Mouse (Mus musculus) midbrain, embryonic 15.5 days (tissue): ENCODE measurements around the gene Cwc22. TPM values are rescaled to one million over a fixed set of nuclear protein-coding genes. Genes with fewer than 3 reads are reported as not detected.

Experiments
- ATAC-seq: fragments of 200-750 bp; cut with Nextera tagmentation; replicated peaks from 2 replicates; pipeline ENCODE4 v1.8.0; 2017; ENCODE audit warnings: moderate TSS enrichment
- H3K27ac ChIP-seq: fragments of 300-500 bp; sonication (generic); 2 replicates; pipeline ENCODE4 v1.5.1; 2015; ENCODE audit warnings: mild to moderate bottlenecking, inconsistent platforms
- H3K27me3 ChIP-seq: fragments of 300-500 bp; sonication (generic); replicated peaks from 2 replicates; pipeline ENCODE4 v1.6.1; 2015; ENCODE audit warnings: inconsistent platforms
- H3K36me3 ChIP-seq: fragments of 300-500 bp; sonication (generic); replicated peaks from 2 replicates; pipeline ENCODE4 v1.6.1; 2015; ENCODE audit warnings: inconsistent platforms
- H3K4me1 ChIP-seq: fragments of 300-500 bp; sonication (generic); 2 replicates; pipeline ENCODE4 v1.6.1; 2015; ENCODE audit warnings: inconsistent platforms
- H3K4me2 ChIP-seq: fragments of 300-500 bp; sonication (generic); 2 replicates; pipeline ENCODE4 v1.6.1; 2015; ENCODE audit warnings: inconsistent platforms, mild to moderate bottlenecking, moderate library complexity
- H3K4me3 ChIP-seq: fragments of 300-500 bp; sonication (generic); 2 replicates; pipeline ENCODE4 v1.5.1; 2015; ENCODE audit warnings: mild to moderate bottlenecking, inconsistent platforms
- H3K9ac ChIP-seq: fragments of 300-500 bp; sonication (generic); 2 replicates; pipeline ENCODE4 v1.6.1; 2015; ENCODE audit warnings: mild to moderate bottlenecking, inconsistent platforms
- H3K9me3 ChIP-seq: fragments of 300-500 bp; sonication (generic); 2 replicates; pipeline ENCODE4 v1.6.1; 2016; ENCODE audit warnings: inconsistent platforms
- WGBS: fragments of 180-500 bp; shearing (Covaris S2); methylation state at CpG from one replicate; pipeline ENCODE4 v1.1.7; 2015; ENCODE audit warnings: mixed read lengths; 5-methylcytosine and 5-hydroxymethylcytosine counted together
- polyA plus RNA-seq: library from polyadenylated mRNA; unstranded; fragments of >200 nt; fragmentation: Nextera tagmentation; extraction: Ambion mirVana; gene quantifications from 2 replicates; pipeline ENCODE4 v1.2.1, GENCODE M21; 2015

Cwc22 gene
- polyA plus RNA-seq, 1 experiment from 2014 or later, result 22.9 TPM

DNA sequence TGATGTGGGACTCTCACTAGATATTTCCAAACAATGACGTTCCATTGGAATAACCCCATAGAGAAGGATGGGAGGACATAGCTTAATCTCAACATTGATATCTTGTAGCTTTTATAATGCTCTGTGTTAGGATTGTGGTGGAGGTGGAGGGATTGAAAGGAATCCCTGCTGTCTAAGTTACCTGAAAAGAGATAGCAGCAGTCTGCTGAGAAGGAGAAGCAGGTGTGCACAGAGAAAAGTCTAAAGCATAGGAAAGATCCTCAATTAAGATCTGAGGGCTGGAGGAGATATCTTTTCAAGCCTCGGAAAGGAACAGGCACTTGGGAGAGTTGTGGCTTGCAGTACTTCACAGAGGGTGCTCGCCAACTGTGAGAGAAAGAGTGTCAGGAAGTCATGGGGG, 32.1 kb upstream of the Cwc22 start:
- H3K36me3 ChIP-seq, result no peaks in the 10 kb centered on the region
- H3K27me3 ChIP-seq, result no peaks in the 10 kb centered on the region
- ATAC-seq, result no peak
- no peak overlapping the region for H3K9ac ChIP-seq
- WGBS, result 91% methylated on average over 3 of the region's 3 CpGs
- H3K4me3 ChIP-seq, result no peak overlapping the region
- H3K4me2 ChIP-seq, result no peak overlapping the region
- no peaks in the 10 kb centered on the region for H3K9me3 ChIP-seq
- H3K4me1 ChIP-seq, result no peaks in the 10 kb centered on the region
- no peak overlapping the region for H3K27ac ChIP-seq

DNA sequence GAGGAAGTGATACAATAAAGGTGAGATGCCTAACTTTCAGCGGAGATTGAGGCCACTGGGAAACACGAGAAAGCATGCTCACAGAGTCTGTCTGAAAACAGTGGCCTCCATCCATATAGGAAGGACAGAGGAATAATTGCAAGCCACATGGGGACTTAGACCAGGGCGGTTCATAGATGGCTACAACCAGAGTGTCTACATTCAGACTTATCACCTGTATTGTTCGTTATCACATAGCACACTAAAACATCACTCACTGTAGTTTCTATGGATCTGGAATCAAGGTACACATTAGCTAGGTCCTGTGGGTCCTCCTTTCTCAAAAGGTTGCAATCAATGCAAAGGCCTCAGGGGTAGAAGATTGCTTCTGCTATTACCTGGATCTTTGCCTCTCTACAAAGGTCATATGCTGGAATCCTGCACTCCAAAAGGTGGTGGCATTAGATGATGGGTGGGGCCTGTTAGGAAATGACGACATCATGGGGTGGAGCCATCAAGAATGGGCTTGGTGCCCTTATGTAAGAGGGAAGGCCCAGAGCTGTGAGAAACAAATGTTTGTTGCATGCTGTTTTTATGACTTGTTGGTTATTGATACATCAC, 30.2 kb upstream of the Cwc22 start:
- Histone ChIP-seq H3K27me3 (no peaks in the 10 kb centered on the region), H3K4me1 (no peaks in the 10 kb centered on the region), H3K9me3 (no peaks in the 10 kb centered on the region), H3K36me3 (no peaks in the 10 kb centered on the region), H3K4me2 (no peak overlapping the region), H3K9ac (no peak overlapping the region), H3K4me3 (no peak overlapping the region), H3K27ac (no peak overlapping the region)
- WGBS, result 85% methylated on average over 5 of the region's 5 CpGs
- ATAC-seq, result no peak

DNA sequence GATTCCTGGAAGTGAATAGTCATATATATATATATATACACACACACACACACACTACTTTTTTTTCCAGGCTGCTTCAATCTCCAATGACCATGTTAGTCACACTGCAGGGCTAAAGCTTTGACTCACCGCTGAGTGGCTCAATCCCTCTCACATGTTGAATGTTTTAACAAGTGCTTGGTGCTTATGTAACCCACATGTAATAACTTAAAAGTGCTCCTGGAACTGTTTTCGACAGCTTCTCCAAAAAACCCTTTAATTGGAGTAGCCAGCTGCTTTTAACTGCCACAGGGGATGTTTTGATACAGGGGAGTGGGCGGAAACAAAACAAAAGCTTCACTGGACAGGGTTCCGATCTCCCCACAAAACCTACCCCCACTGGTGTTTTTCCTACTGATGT, 29.4 kb upstream of the Cwc22 start:
- ATAC-seq, result no peak
- 72% methylated on average over 4 of the region's 4 CpGs for WGBS
- H3K36me3 ChIP-seq, result no peaks in the 10 kb centered on the region

GRCm38 (mm10) chr2:77974986-77975385, 28.8 kb upstream of the Cwc22 start:
- H3K4me2 ChIP-seq, result no peak overlapping the region
- H3K27ac ChIP-seq, result no peak overlapping the region
- no peak for ATAC-seq
- no peak overlapping the region for H3K9ac ChIP-seq
- no peaks in the 10 kb centered on the region for H3K4me1 ChIP-seq
- no peak overlapping the region for H3K4me3 ChIP-seq
- H3K27me3 ChIP-seq, result no peaks in the 10 kb centered on the region
- no peaks in the 10 kb centered on the region for H3K36me3 ChIP-seq
- 92% methylated on average over 1 of the region's 1 CpGs for WGBS
- no peaks in the 10 kb centered on the region for H3K9me3 ChIP-seq

More for the DNA sequence above, 29.4 kb upstream of the Cwc22 start:
- Histone ChIP-seq H3K4me1 (no peaks in the 10 kb centered on the region), H3K27me3 (no peaks in the 10 kb centered on the region), H3K9me3 (no peaks in the 10 kb centered on the region), H3K27ac (no peak overlapping the region), H3K9ac (no peak overlapping the region), H3K4me2 (no peak overlapping the region), H3K4me3 (no peak overlapping the region)

DNA sequence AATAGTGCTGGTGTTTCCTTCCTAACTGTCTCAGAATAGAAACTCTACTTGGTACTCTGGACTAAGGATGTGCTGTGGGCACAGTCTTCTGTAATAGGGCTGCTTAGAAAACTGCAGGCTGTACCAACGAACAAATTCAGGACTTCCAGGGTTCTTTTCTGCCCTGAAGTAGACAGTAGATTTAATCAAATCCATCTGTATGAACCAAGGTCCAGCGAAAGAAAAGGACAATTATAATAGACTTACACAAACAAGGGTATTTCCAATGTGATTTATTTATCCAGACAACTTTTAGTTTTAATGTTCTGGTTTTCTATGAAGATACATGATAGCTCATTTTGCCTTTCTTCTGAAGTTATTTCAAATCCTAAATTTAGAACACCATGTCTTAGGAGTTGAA, 28.2 kb upstream of the Cwc22 start:
- ATAC-seq, result no peak
- WGBS, result 76% methylated on average over 2 of the region's 2 CpGs
- H3K4me2 ChIP-seq, result no peak overlapping the region

DNA sequence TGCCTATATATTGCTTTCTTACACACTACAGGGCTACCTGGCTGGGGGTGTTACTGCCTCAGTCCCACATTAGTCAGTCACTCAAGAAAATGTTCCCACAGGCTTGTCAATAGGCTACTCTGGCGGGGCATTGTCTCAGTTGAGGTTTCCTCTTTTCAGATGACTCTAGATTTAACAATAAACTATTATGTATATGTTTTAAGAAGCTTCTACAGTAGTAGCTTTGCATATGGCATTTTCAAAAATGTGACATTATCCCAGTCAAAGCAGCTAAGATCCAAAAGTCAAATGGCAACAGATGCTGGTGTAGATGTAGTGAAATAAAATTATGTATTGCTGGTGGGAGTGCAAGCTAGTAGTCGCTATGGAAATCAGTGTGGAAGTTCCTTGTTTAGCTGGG, 27.1 kb upstream of the Cwc22 start:
- no peaks in the 10 kb centered on the region for H3K9me3 ChIP-seq
- H3K4me1 ChIP-seq, result no peaks in the 10 kb centered on the region
- H3K4me3 ChIP-seq, result no peak overlapping the region
- H3K27ac ChIP-seq, result no peak overlapping the region
- H3K27me3 ChIP-seq, result no peaks in the 10 kb centered on the region
- 79% methylated on average over 2 of the region's 2 CpGs for WGBS
- H3K9ac ChIP-seq, result no peak overlapping the region
- H3K36me3 ChIP-seq, result no peaks in the 10 kb centered on the region
- no peak overlapping the region for H3K4me2 ChIP-seq
- no peak for ATAC-seq

More for the DNA sequence above, 28.2 kb upstream of the Cwc22 start:
- H3K9ac ChIP-seq, result no peak overlapping the region
- no peak overlapping the region for H3K27ac ChIP-seq
- no peaks in the 10 kb centered on the region for H3K36me3 ChIP-seq
- H3K27me3 ChIP-seq, result no peaks in the 10 kb centered on the region
- no peaks in the 10 kb centered on the region for H3K9me3 ChIP-seq
- H3K4me3 ChIP-seq, result no peak overlapping the region
- no peaks in the 10 kb centered on the region for H3K4me1 ChIP-seq

DNA sequence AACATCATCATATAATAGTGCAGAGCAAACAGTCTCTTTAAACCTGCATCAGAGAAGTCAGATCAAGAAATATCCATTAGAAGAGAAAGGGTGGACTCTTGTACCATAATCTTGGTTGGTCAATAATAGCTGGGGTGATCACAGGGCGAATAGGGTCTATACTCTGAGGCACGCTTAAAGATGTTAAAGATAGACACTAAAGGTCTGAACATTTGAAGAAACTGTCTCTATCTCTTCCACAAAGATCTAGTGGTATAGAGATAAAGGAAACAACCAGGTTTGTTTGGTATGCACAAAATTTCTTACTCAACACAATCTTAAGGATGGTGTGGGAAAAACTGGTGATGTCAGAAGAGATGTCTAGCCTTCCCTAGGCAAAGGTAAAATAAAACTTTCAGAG, 26.4 kb upstream of the Cwc22 start:
- no peaks in the 10 kb centered on the region for H3K4me1 ChIP-seq
- WGBS, result 89% methylated on average over 2 of the region's 2 CpGs
- no peaks in the 10 kb centered on the region for H3K36me3 ChIP-seq
- no peak overlapping the region for H3K4me2 ChIP-seq
- no peaks in the 10 kb centered on the region for H3K27me3 ChIP-seq
- no peak for ATAC-seq
- no peak overlapping the region for H3K27ac ChIP-seq
- no peaks in the 10 kb centered on the region for H3K9me3 ChIP-seq
- H3K9ac ChIP-seq, result no peak overlapping the region
- H3K4me3 ChIP-seq, result no peak overlapping the region

DNA sequence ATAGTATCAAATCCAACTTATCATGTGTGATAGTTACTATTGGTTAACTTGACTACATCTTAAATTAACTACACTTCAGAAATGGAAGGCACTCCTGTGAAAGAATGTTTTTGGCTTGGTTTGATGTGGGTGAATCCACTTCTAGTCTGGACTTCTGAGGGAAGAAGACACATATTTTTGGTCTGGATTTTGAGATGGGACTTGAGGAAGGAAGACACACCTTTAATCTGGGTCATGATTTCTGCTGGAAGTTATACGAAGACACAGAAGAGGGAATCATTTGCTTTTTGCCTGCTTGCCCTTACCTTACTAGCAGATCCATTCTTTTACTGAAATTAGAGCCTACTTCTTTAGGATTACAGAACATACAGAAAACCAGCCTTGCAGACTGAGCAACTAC, 25.7 kb upstream of the Cwc22 start:
- no peaks in the 10 kb centered on the region for H3K27me3 ChIP-seq
- no peaks in the 10 kb centered on the region for H3K9me3 ChIP-seq
- H3K4me3 ChIP-seq, result no peak overlapping the region
- no peaks in the 10 kb centered on the region for H3K36me3 ChIP-seq
- H3K27ac ChIP-seq, result no peak overlapping the region
- ATAC-seq, result no peak
- no peaks in the 10 kb centered on the region for H3K4me1 ChIP-seq
- no peak overlapping the region for H3K9ac ChIP-seq
- 95% methylated on average over 1 of the region's 1 CpGs for WGBS
- H3K4me2 ChIP-seq, result no peak overlapping the region

- H3K4me2 ChIP-seq, result no peak overlapping the region
- WGBS, result 74% methylated on average over 2 of the region's 2 CpGs
These were observed 25.2 kb upstream of the Cwc22 start for GRCm38 (mm10) chr2:77971361-77971760.

GRCm38 (mm10) chr2:77970556-77970955, 24.4 kb upstream of the Cwc22 start:
- no peaks in the 10 kb centered on the region for H3K36me3 ChIP-seq

More at GRCm38 (mm10) chr2:77971361-77971760, 25.2 kb upstream of the Cwc22 start:
- Histone ChIP-seq H3K36me3 (no peaks in the 10 kb centered on the region), H3K27me3 (no peaks in the 10 kb centered on the region), H3K4me1 (no peaks in the 10 kb centered on the region), H3K4me3 (no peak overlapping the region), H3K9me3 (no peaks in the 10 kb centered on the region), H3K9ac (no peak overlapping the region), H3K27ac (no peak overlapping the region)
- ATAC-seq, result no peak

DNA sequence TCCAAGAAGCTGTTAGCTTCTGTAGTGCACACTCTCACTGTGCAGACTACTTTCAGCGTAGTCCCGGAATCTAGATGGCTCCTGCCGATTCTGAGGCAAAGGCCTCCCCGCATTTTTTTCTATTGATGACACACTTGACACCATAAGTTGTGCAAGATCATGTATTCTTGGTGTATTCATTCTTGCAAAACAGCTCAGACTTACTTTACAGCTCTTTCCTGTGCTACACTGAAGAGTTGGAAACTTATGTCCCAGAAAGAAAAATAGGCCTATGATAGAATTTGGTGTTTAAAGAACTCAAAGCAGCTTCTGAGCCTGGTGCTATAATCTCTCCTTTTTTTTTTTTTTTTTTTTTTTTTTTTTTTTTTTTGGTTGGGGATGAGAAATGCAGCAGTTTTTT, 23.8 kb upstream of the Cwc22 start:
- no peak for ATAC-seq
- H3K4me2 ChIP-seq, result no peak overlapping the region
- 97% methylated on average over 4 of the region's 4 CpGs for WGBS
- no peaks in the 10 kb centered on the region for H3K36me3 ChIP-seq
- H3K4me3 ChIP-seq, result no peak overlapping the region
- no peak overlapping the region for H3K9ac ChIP-seq
- H3K9me3 ChIP-seq, result no peaks in the 10 kb centered on the region
- H3K27ac ChIP-seq, result no peak overlapping the region
- H3K4me1 ChIP-seq, result no peaks in the 10 kb centered on the region
- H3K27me3 ChIP-seq, result no peaks in the 10 kb centered on the region

More at GRCm38 (mm10) chr2:77970556-77970955, 24.4 kb upstream of the Cwc22 start:
- WGBS, result 82% methylated on average over 3 of the region's 3 CpGs
- no peak overlapping the region for H3K4me2 ChIP-seq
- H3K27me3 ChIP-seq, result no peaks in the 10 kb centered on the region
- no peak overlapping the region for H3K4me3 ChIP-seq
- no peak overlapping the region for H3K27ac ChIP-seq
- H3K9ac ChIP-seq, result no peak overlapping the region
- no peaks in the 10 kb centered on the region for H3K9me3 ChIP-seq
- no peaks in the 10 kb centered on the region for H3K4me1 ChIP-seq
- no peak for ATAC-seq

GRCm38 (mm10) chr2:77962450-77963193, 16.4 kb upstream of the Cwc22 start:
- H3K9me3 ChIP-seq, result no peaks in the 10 kb centered on the region
- ATAC-seq, result no peak
- H3K4me1 ChIP-seq, result no peaks in the 10 kb centered on the region
- H3K4me2 ChIP-seq, result no peak overlapping the region
- H3K4me3 ChIP-seq, result no peak overlapping the region
- no peak overlapping the region for H3K9ac ChIP-seq
- 98% methylated on average over 3 of the region's 3 CpGs for WGBS
- no peak overlapping the region for H3K27ac ChIP-seq
- H3K27me3 ChIP-seq, result no peaks in the 10 kb centered on the region
- H3K36me3 ChIP-seq, result no peaks in the 10 kb centered on the region

DNA sequence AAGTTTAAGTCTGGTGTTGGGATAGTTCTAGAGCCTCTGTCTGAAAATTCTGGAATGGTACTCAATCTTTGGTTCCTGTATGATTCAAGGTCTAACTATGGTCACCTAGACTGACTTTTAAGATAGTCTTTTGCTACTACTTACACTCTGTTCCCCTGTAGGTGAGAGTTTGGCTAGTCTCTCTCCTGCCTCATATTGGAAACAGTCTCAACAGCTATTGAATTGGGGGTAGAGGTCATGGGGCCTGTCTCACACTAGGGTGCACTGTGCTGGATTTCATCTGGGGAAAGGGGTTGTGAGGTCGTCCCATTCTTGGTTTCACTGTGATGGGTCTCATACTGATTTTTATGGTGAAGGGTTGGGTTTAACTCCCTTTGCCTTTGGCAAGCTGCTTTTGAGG, 15.1 kb upstream of the Cwc22 start:
- WGBS, result 67% methylated on average over 1 of the region's 1 CpGs
- Histone ChIP-seq H3K27ac (no peak overlapping the region), H3K9me3 (no peaks in the 10 kb centered on the region), H3K4me1 (no peaks in the 10 kb centered on the region), H3K36me3 (no peaks in the 10 kb centered on the region), H3K27me3 (no peaks in the 10 kb centered on the region), H3K4me3 (no peak overlapping the region), H3K9ac (no peak overlapping the region), H3K4me2 (no peak overlapping the region)
- ATAC-seq, result no peak
